Mouse (Mus musculus) layer of hippocampus, postnatal 14 days (tissue): Measurements from ENCODE around the gene Qser1. TPM values are rescaled to one million over a fixed set of nuclear protein-coding genes. Genes with fewer than 3 reads are reported as not detected.

Source experiments
- DNase-seq, 2 experiments: peaks; one replicate each; pipeline ENCODE4 v3.0.0; 2021 to 2022; ENCODE audit warnings: low spot score in 2 of 2, mixed read lengths in 1 of 2
- total RNA-seq, 2 experiments: library from RNA; stranded (reverse); gene quantifications; 2 replicates each; pipeline ENCODE4 v1.2.3; 2021

Gene Qser1
- total RNA-seq, 2 experiments from 2014 or later, result 12.1 to 13.0 TPM

GRCm38 (mm10) chr2:104740248-104740949 is 76.2 kb downstream of the Qser1 start:
- no peak for DNase-seq

DNA sequence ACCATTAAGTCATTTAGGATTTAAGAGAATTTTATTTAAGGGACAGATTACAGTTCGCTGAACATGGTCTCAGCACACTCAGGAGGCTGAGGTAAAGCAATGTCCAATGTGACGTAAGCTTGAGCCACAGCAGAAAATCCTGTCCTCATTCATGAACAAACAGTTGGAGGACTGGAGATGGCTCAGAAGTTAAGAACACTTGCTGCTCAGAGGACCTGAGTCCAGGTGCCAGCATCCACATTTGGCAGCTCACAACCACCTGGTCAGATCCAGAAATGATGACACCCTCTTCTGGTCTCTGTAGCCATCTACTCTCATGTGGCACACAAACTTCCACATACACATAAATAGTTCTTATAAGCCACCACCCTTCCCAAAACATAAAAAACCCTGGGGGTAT is 76.9 kb downstream of the Qser1 start:
- no peak for DNase-seq

GRCm38 (mm10) chr2:104736241-104736640 is 80.3 kb downstream of the Qser1 start:
- no peak for DNase-seq

- no peak for DNase-seq
Measured at GRCm38 (mm10) chr2:104732562-104733256, 83.9 kb downstream of the Qser1 start.

- no peak for DNase-seq
Measured at GRCm38 (mm10) chr2:104732033-104732444, 84.5 kb downstream of the Qser1 start.

GRCm38 (mm10) chr2:104727369-104727768 is 89.2 kb downstream of the Qser1 start:
- DNase-seq, result no peak

- DNase-seq, result no peak
Measured at GRCm38 (mm10) chr2:104722021-104722420, 94.5 kb downstream of the Qser1 start.

- DNase-seq, result no peak
Measured at GRCm38 (mm10) chr2:104717827-104718226, 98.7 kb downstream of the Qser1 start.

DNA sequence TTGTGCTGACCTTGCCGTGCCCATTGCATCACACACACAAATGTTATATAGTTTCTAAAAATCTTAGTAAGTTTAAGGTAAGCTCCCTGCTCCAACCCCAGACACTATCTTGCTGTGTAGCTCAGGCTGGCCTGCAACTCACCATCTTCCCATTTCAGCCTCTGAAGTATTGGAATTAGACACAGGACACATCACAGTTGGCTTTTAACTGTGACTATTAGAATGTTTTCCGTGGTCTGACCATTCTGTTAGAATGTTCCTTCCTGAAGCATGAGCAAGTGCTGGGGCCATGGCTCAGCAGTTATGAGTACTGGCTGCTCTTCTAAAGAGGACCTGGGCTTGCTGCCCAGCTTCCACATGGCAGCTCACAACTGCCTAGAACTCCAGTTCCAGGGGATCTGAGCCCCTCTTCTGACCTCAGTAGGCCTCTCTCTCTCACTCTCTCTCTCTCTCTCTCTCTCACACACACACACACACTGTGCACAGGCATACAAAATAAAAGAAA is 99.3 kb downstream of the Qser1 start:
- DNase-seq, result no peak

DNA sequence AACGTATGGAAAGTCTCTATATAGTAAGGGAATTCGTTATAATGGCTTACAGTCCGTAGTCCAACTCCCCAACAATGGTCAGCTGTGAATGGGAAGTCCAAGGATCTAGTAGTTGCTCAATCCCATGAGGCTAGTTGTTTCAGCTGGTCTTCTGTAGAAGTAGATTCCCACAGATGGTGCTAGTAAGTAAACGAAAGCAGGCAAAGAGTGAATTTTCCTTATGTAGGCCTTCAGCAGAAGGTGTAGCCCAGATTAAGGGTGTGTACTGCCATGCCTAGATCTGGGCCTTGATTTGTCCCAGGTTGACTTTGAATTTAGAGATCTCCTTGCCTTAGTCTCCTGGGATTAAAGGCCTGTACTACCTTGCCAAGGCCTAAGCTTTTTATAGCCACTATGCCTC is 100.3 kb downstream of the Qser1 start, which contains the start of gene Pin1rt1:
TSS of gene Pin1rt1 (minus strand) at position 101 of the 400 bp plus-strand sequence.
- DNase-seq, result no peak

- peak in 1 of 2 experiments; percentile 14 for DNase-seq
Measured at GRCm38 (mm10) chr2:104714254-104714691, 102.3 kb downstream of the Qser1 start.

GRCm38 (mm10) chr2:104712486-104712809 is 104.1 kb downstream of the Qser1 start:
- DNase-seq, result no peak

DNA sequence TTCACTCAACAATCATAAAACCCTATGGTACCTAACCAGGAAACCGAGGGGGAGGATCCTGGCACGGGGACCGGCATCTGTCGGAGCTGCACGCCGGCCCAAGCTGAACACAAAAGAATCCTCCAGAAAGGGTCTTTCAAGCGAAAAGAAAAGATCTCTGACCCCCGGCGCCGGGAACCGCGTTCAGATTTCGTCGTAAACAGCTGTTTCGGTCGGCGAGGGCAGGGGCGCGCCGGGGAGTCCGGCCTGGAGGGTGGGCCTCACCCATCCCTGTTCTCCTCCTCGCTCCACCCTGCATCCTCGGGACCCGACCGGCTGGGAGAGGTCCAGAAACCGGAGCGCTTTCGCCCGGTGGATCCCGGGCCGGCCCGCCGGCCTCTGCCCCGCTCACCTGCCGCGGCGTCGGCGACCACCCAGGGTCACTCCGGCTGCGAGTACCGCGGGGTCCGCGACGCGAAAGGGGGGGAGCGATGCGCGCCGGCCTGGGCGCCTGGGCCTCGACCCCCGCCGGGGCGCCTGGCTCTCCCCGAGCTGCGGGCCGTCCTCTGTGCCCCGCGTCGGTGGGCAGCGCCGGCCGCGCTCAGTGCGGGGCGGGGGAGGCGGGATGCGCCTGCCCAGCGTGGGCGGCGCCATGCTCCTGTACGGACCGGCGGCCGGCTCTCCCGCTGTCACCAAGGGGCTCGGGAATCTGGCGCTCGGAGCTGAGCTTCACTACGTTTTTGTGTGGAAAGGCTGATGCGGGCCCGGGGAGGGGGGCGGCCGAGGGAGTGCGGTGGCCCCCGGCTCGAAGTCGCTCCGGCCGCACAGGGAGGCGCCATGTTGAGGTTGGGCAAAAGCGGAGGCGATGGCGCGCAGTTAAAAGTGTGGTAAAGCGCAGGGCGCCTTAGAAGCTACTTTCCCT is 104.7 kb downstream of the Qser1 start, which contains the start of gene Tcp11l1:
TSS of gene Tcp11l1 (minus strand) at position 585 of the 901 bp plus-strand sequence.
- DNase-seq, result peak; percentile 66 to 78

GRCm38 (mm10) chr2:104710670-104711370 is 105.7 kb downstream of the Qser1 start:
- DNase-seq, result no peak

- no peak for DNase-seq
Measured at GRCm38 (mm10) chr2:104709786-104710337, 106.7 kb downstream of the Qser1 start.

Other genes starting within 250 kb of the Qser1 start
- 10 to 100 TPM; 39.6 to 42.0 TPM for gene Cstf3, start 226.2 kb downstream of the Qser1 start, total RNA-seq
- 10 to 100 TPM; 47.9 to 49.3 TPM for gene Tcp11l1, start 104.6 kb downstream of the Qser1 start, total RNA-seq
- gene Pin1rt1, start 100.4 kb downstream of the Qser1 start, total RNA-seq, result not detected
- gene Depdc7, start 73.9 kb downstream of the Qser1 start, total RNA-seq, result 1 to 10 TPM; 2.8 to 3.7 TPM
- gene Prrg4, start 33.1 kb upstream of the Qser1 start, total RNA-seq, result 1 to 10 TPM; 1.0 to 1.2 TPM
- gene Ccdc73, start 51.0 kb upstream of the Qser1 start, total RNA-seq, result 1 to 10 TPM in 1 of 2 experiments, not detected in 1; 1.6 TPM
- 10 to 100 TPM; 90.1 to 98.3 TPM for gene Eif3m, start 200.3 kb upstream of the Qser1 start, total RNA-seq